Mouse (Mus musculus) liver, embryonic 14.5 days (tissue): Measurements from ENCODE around the gene Terf2ip. TPM values are rescaled to one million over a fixed set of nuclear protein-coding genes. Genes with fewer than 3 reads are reported as not detected.

Experiments
- ATAC-seq: fragments of 200-750 bp; cut with Nextera tagmentation; 2 replicates; pipeline ENCODE4 v1.8.0; 2017; ENCODE audit warnings: moderate number of reproducible peaks, mild to moderate bottlenecking, moderate library complexity; ENCODE audit not compliant: insufficient read depth
- DNase-seq, 3 experiments: peaks; one replicate each; pipeline ENCODE4 v3.0.0-alpha.2; 2012 to 2013; ENCODE audit warnings: low read depth in 3 of 3, low spot score in 3 of 3
- H3K27ac ChIP-seq: fragments of 300-500 bp; sonication (generic); 2 replicates; pipeline ENCODE4 v1.5.1; 2014; ENCODE audit warnings: moderate library complexity, mild to moderate bottlenecking, control low read depth, inconsistent platforms
- H3K27me3 ChIP-seq: fragments of 300-500 bp; sonication (generic); 2 replicates; pipeline ENCODE4 v1.6.1; 2014; ENCODE audit warnings: mild to moderate bottlenecking, low read length, moderate library complexity; ENCODE audit not compliant: control insufficient read depth, insufficient read depth
- H3K36me3 ChIP-seq: fragments of 300-500 bp; sonication (generic); replicated peaks from 2 replicates; pipeline ENCODE4 v1.6.1; 2014; ENCODE audit warnings: low read depth; ENCODE audit not compliant: control insufficient read depth, insufficient read depth
- H3K4me1 ChIP-seq, 2 experiments: fragments of 200-500 bp in 1 of 2; fragments of 300-500 bp in 1 of 2; sonication (generic) in 1 of 2; replicated peaks; 2 replicates each; pipeline ENCODE4 v1.6.1; 2012 to 2014; ENCODE audit warnings: antibody characterized with exemption in 1 of 2, inconsistent platforms in 1 of 2, low read length in 1 of 2; ENCODE audit not compliant: control insufficient read depth in 2 of 2, insufficient read depth in 2 of 2
- H3K4me2 ChIP-seq: fragments of 300-500 bp; sonication (generic); 2 replicates; pipeline ENCODE4 v1.6.1; 2014; ENCODE audit warnings: low read depth, mild to moderate bottlenecking, control low read depth, moderate library complexity
- H3K4me3 ChIP-seq, 2 experiments: fragments of 200-500 bp in 1 of 2; fragments of 300-500 bp in 1 of 2; sonication (generic) in 1 of 2; 2 replicates each; pipeline ENCODE4 v1.5.1; 2012 to 2014; ENCODE audit warnings: low read depth in 2 of 2, low read length in 2 of 2, mild to moderate bottlenecking in 2 of 2, control low read depth in 1 of 2, inconsistent platforms in 1 of 2, moderate library complexity in 1 of 2; ENCODE audit not compliant: insufficient read depth in 1 of 2
- H3K9ac ChIP-seq: fragments of 300-500 bp; sonication (generic); replicated peaks from 2 replicates; pipeline ENCODE4 v1.6.1; 2014; ENCODE audit warnings: mild to moderate bottlenecking, control low read depth, moderate library complexity
- H3K9me3 ChIP-seq: fragments of 300-500 bp; sonication (generic); 2 replicates; pipeline ENCODE4 v1.6.1; 2016; ENCODE audit warnings: low read length, mixed read lengths; ENCODE audit not compliant: control insufficient read depth
- CTCF ChIP-seq: IDR thresholded peaks from 2 replicates; pipeline ENCODE4 v1.5.1; 2016; ENCODE audit warnings: antibody characterized with exemption, low read depth, control low read depth
- EP300 ChIP-seq: IDR thresholded peaks from 2 replicates; pipeline ENCODE4 v1.6.1; 2016; ENCODE audit warnings: antibody characterized with exemption, low read depth
- WGBS: fragments of 180-500 bp; shearing (Covaris S2); extraction: QIAGEN DNeasy Blood & Tissue Kit; methylation state at CpG from one replicate; pipeline ENCODE4 v1.1.7; 2014; ENCODE audit not compliant: insufficient replicate concordance; 5-methylcytosine and 5-hydroxymethylcytosine counted together
- polyA plus RNA-seq, 2 experiments: library from polyadenylated mRNA; depleted of rRNA in 1 of 2; stranded (reverse) in 1 of 2; unstranded in 1 of 2; fragments of >200 nt; fragmentation: Nextera tagmentation in 1 of 2; extraction: Ambion mirVana in 1 of 2; gene quantifications; 2 replicates each; pipeline versions ENCODE4 v1.2.1 to v1.2.3; 2012 to 2014

Terf2ip gene
- polyA plus RNA-seq, 2 experiments, result 3.2 to 3.9 TPM

- WGBS, result 56% methylated on average over 7 of the region's 7 CpGs
- TF ChIP-seq CTCF, result no peak
- TF ChIP-seq EP300, result no peak
Measured at GRCm38 (mm10) chr8:112029455-112029854, 18.3 kb downstream of the Terf2ip start.

GRCm38 (mm10) chr8:112030663-112031062 lies 19.5 kb downstream of the Terf2ip start:
- no peak overlapping the region for H3K4me2 ChIP-seq
- no peak overlapping the region for H3K4me3 ChIP-seq
- H3K4me1 ChIP-seq, result no peaks in the 10 kb centered on the region
- 49% methylated on average over 6 of the region's 6 CpGs for WGBS
- no peaks in the 10 kb centered on the region for H3K36me3 ChIP-seq
- no peak overlapping the region for H3K9ac ChIP-seq
- H3K27me3 ChIP-seq, result no peaks in the 10 kb centered on the region
- H3K27ac ChIP-seq, result no peak overlapping the region
- H3K9me3 ChIP-seq, result no peaks in the 10 kb centered on the region
- ATAC-seq (no peak), DNase-seq (no peak)
- TF ChIP-seq CTCF (no peak), EP300 (no peak)

More at GRCm38 (mm10) chr8:112029455-112029854, 18.3 kb downstream of the Terf2ip start:
- H3K36me3 ChIP-seq, result no peaks in the 10 kb centered on the region
- H3K9ac ChIP-seq, result no peak overlapping the region
- H3K4me1 ChIP-seq, result no peaks in the 10 kb centered on the region
- DNase-seq (no peak), ATAC-seq (no peak)
- no peak overlapping the region for H3K27ac ChIP-seq
- H3K9me3 ChIP-seq, result no peaks in the 10 kb centered on the region
- no peak overlapping the region for H3K4me2 ChIP-seq
- H3K27me3 ChIP-seq, result no peaks in the 10 kb centered on the region
- H3K4me3 ChIP-seq, result no peak overlapping the region

GRCm38 (mm10) chr8:112033071-112033470 lies 21.9 kb downstream of the Terf2ip start:
- Histone ChIP-seq H3K4me3 (no peak overlapping the region), H3K4me2 (no peak overlapping the region), H3K27me3 (no peaks in the 10 kb centered on the region), H3K4me1 (no peaks in the 10 kb centered on the region), H3K36me3 (no peaks in the 10 kb centered on the region), H3K9me3 (no peaks in the 10 kb centered on the region), H3K9ac (no peak overlapping the region), H3K27ac (no peak overlapping the region)
- WGBS, result 61% methylated on average over 7 of the region's 7 CpGs
- TF ChIP-seq CTCF, result no peak
- no peak for TF ChIP-seq EP300
- DNase-seq (no peak), ATAC-seq (no peak)

- no peaks in the 10 kb centered on the region for H3K9me3 ChIP-seq
- H3K9ac ChIP-seq, result no peak overlapping the region
- TF ChIP-seq EP300 (no peak), CTCF (peak; percentile 88)
- DNase-seq, result peak; percentile 41 to 47 (median 46)
- no peaks in the 10 kb centered on the region for H3K4me1 ChIP-seq
- no peaks in the 10 kb centered on the region for H3K27me3 ChIP-seq
- no peak overlapping the region for H3K4me3 ChIP-seq
- no peak for ATAC-seq
- 4% methylated on average over 8 of the region's 8 CpGs for WGBS
- no peak overlapping the region for H3K4me2 ChIP-seq
- no peaks in the 10 kb centered on the region for H3K36me3 ChIP-seq
- H3K27ac ChIP-seq, result no peak overlapping the region
Measured at GRCm38 (mm10) chr8:112034603-112035002, 23.4 kb downstream of the Terf2ip start.

- DNase-seq, result no peak
- no peak overlapping the region for H3K9ac ChIP-seq
- ATAC-seq, result no peak
- H3K4me2 ChIP-seq, result no peak overlapping the region
- H3K4me3 ChIP-seq, result no peak overlapping the region
- no peaks in the 10 kb centered on the region for H3K27me3 ChIP-seq
- no peak for TF ChIP-seq EP300
- no peaks in the 10 kb centered on the region for H3K36me3 ChIP-seq
- WGBS, result 65% methylated on average over 18 of the region's 18 CpGs
- no peaks in the 10 kb centered on the region for H3K9me3 ChIP-seq
- no peaks in the 10 kb centered on the region for H3K4me1 ChIP-seq
- H3K27ac ChIP-seq, result no peak overlapping the region
Measured at GRCm38 (mm10) chr8:112037521-112037920, 26.3 kb downstream of the Terf2ip start.
